Mouse (Mus musculus) kidney, embryonic 15.5 days (tissue): Measurements from ENCODE around the gene Hgd. TPM values are rescaled to one million over a fixed set of nuclear protein-coding genes. Genes with fewer than 3 reads are reported as not detected.
"Not testable (repeated sequence)": the region's sequence is repeated elsewhere in the genome, so short reads cannot be mapped to it uniquely, and the experiment has no call there.

Source experiments
- ATAC-seq: fragments of 200-750 bp; cut with Nextera tagmentation; replicated peaks from 2 replicates; pipeline ENCODE4 v1.8.0; 2017; ENCODE audit warnings: moderate TSS enrichment; ENCODE audit not compliant: low FRiP score
- H3K27ac ChIP-seq: fragments of 300-500 bp; sonication (generic); 2 replicates; pipeline ENCODE4 v1.5.1; 2015; ENCODE audit warnings: mild to moderate bottlenecking, inconsistent platforms
- H3K27me3 ChIP-seq: fragments of 300-500 bp; sonication (generic); 2 replicates; pipeline ENCODE4 v1.6.1; 2015; ENCODE audit warnings: inconsistent platforms
- H3K36me3 ChIP-seq: fragments of 300-500 bp; sonication (generic); 2 replicates; pipeline ENCODE4 v1.6.1; 2015; ENCODE audit warnings: inconsistent platforms
- H3K4me1 ChIP-seq: fragments of 300-500 bp; sonication (generic); 2 replicates; pipeline ENCODE4 v1.6.1; 2015; ENCODE audit warnings: inconsistent platforms
- H3K4me2 ChIP-seq: fragments of 300-500 bp; sonication (generic); 2 replicates; pipeline ENCODE4 v1.6.1; 2015; ENCODE audit warnings: moderate library complexity, mild to moderate bottlenecking, inconsistent platforms
- H3K4me3 ChIP-seq: fragments of 300-500 bp; sonication (generic); replicated peaks from 2 replicates; pipeline ENCODE4 v1.5.1; 2015; ENCODE audit warnings: mild to moderate bottlenecking, inconsistent platforms
- H3K9ac ChIP-seq: fragments of 300-500 bp; sonication (generic); 2 replicates; pipeline ENCODE4 v1.6.1; 2015; ENCODE audit warnings: mild to moderate bottlenecking, inconsistent platforms
- H3K9me3 ChIP-seq: fragments of 300-500 bp; sonication (generic); replicated peaks from 2 replicates; pipeline ENCODE4 v1.6.1; 2016; ENCODE audit warnings: inconsistent platforms
- WGBS: fragments of 180-500 bp; shearing (Covaris S2); methylation state at CpG from one replicate; pipeline ENCODE4 v1.1.7; 2015; ENCODE audit warnings: mixed read lengths; 5-methylcytosine and 5-hydroxymethylcytosine counted together
- polyA plus RNA-seq: library from polyadenylated mRNA; unstranded; fragments of >200 nt; fragmentation: Nextera tagmentation; extraction: Ambion mirVana; gene quantifications from 2 replicates; pipeline ENCODE4 v1.2.1, GENCODE M21; 2015

Gene Hgd
- polyA plus RNA-seq, 1 experiment from 2014 or later, result 4.0 TPM

GRCm38 (mm10) chr16:37640522-37640921 lies 60.6 kb downstream of the Hgd start:
- H3K4me3 ChIP-seq, H3K27me3 ChIP-seq, H3K9ac ChIP-seq, H3K27ac ChIP-seq, H3K4me1 ChIP-seq, H3K4me2 ChIP-seq, H3K9me3 ChIP-seq, ATAC-seq: not testable (repeated sequence)
- H3K36me3 ChIP-seq, result peaks cover 13% of the 10 kb centered on the region; the same call in 1 of the 2 replicates

GRCm38 (mm10) chr16:37644486-37644885 lies 64.5 kb downstream of the Hgd start:
- WGBS, result 90% methylated on average over 5 of the region's 5 CpGs
- Histone ChIP-seq H3K4me3 (no peak overlapping the region), H3K27ac (no peak overlapping the region)

GRCm38 (mm10) chr16:37645211-37645610 lies 65.3 kb downstream of the Hgd start:
- Histone ChIP-seq H3K36me3 (peaks cover 42% of the 10 kb centered on the region), H3K4me1 (no peaks in the 10 kb centered on the region), H3K9ac (no peak overlapping the region), H3K9me3 (no peaks in the 10 kb centered on the region), H3K27ac (no peak overlapping the region), H3K4me3 (no peak overlapping the region), H3K4me2 (no peak overlapping the region), H3K27me3 (no peaks in the 10 kb centered on the region)
- no peak for ATAC-seq
- WGBS, result 92% methylated on average over 8 of the region's 8 CpGs

More at GRCm38 (mm10) chr16:37644486-37644885, 64.5 kb downstream of the Hgd start:
- H3K4me1 ChIP-seq, result no peaks in the 10 kb centered on the region
- H3K36me3 ChIP-seq, result peaks cover 42% of the 10 kb centered on the region
- no peak overlapping the region for H3K4me2 ChIP-seq
- H3K9me3 ChIP-seq, result no peaks in the 10 kb centered on the region
- H3K9ac ChIP-seq, result no peak overlapping the region
- no peaks in the 10 kb centered on the region for H3K27me3 ChIP-seq
- ATAC-seq, result no peak

- H3K36me3 ChIP-seq, result peaks cover 42% of the 10 kb centered on the region
- no peak overlapping the region for H3K27ac ChIP-seq
- no peaks in the 10 kb centered on the region for H3K4me1 ChIP-seq
- 94% methylated on average over 3 of the region's 3 CpGs for WGBS
- H3K4me3 ChIP-seq, result no peak overlapping the region
- no peaks in the 10 kb centered on the region for H3K9me3 ChIP-seq
- H3K27me3 ChIP-seq, result no peaks in the 10 kb centered on the region
- no peak overlapping the region for H3K9ac ChIP-seq
- H3K4me2 ChIP-seq, result no peak overlapping the region
- no peak for ATAC-seq
Observed at GRCm38 (mm10) chr16:37645799-37646198, 65.8 kb downstream of the Hgd start.

- H3K27me3 ChIP-seq, result no peaks in the 10 kb centered on the region
- H3K36me3 ChIP-seq, result peaks cover 42% of the 10 kb centered on the region
- no peak overlapping the region for H3K9ac ChIP-seq
- no peak for ATAC-seq
- no peaks in the 10 kb centered on the region for H3K9me3 ChIP-seq
- H3K27ac ChIP-seq, result no peak overlapping the region
- no peak overlapping the region for H3K4me3 ChIP-seq
- WGBS, result 92% methylated on average over 16 of the region's 16 CpGs
- H3K4me1 ChIP-seq, result peaks cover 6% of the 10 kb centered on the region
- H3K4me2 ChIP-seq, result no peak overlapping the region
Observed at GRCm38 (mm10) chr16:37647067-37647466, 67.1 kb downstream of the Hgd start.

- no peak overlapping the region for H3K9ac ChIP-seq
- H3K9me3 ChIP-seq, result no peaks in the 10 kb centered on the region
- H3K4me3 ChIP-seq, result no peak overlapping the region
- WGBS, result 91% methylated on average over 8 of the region's 8 CpGs
- no peak for ATAC-seq
- H3K4me1 ChIP-seq, result peaks cover 15% of the 10 kb centered on the region
- H3K36me3 ChIP-seq, result peaks cover 42% of the 10 kb centered on the region
- H3K4me2 ChIP-seq, result no peak overlapping the region
- H3K27ac ChIP-seq, result no peak overlapping the region
- H3K27me3 ChIP-seq, result no peaks in the 10 kb centered on the region
Observed at GRCm38 (mm10) chr16:37647936-37648335, 68.0 kb downstream of the Hgd start.

GRCm38 (mm10) chr16:37649068-37649467 lies 69.1 kb downstream of the Hgd start:
- Histone ChIP-seq H3K9ac (no peak overlapping the region), H3K4me1 (peaks cover 18% of the 10 kb centered on the region), H3K27me3 (no peaks in the 10 kb centered on the region), H3K27ac (no peak overlapping the region), H3K4me2 (no peak overlapping the region), H3K4me3 (no peak overlapping the region), H3K9me3 (no peaks in the 10 kb centered on the region), H3K36me3 (peaks cover 39% of the 10 kb centered on the region)
- ATAC-seq, result no peak
- 72% methylated on average over 5 of the region's 5 CpGs for WGBS

GRCm38 (mm10) chr16:37651467-37651866 lies 71.5 kb downstream of the Hgd start:
- H3K9me3 ChIP-seq, result no peaks in the 10 kb centered on the region
- WGBS, result 43% methylated on average over 5 of the region's 5 CpGs
- H3K4me2 ChIP-seq, result no peak overlapping the region
- no peak overlapping the region for H3K9ac ChIP-seq
- no peak overlapping the region for H3K4me3 ChIP-seq
- H3K36me3 ChIP-seq, result peaks cover 20% of the 10 kb centered on the region
- peak; percentile 38 for ATAC-seq
- H3K27ac ChIP-seq, result no peak overlapping the region
- H3K27me3 ChIP-seq, result no peaks in the 10 kb centered on the region
- H3K4me1 ChIP-seq, result peaks cover 31% of the 10 kb centered on the region

GRCm38 (mm10) chr16:37652654-37653053 lies 72.7 kb downstream of the Hgd start:
- Histone ChIP-seq H3K4me3 (peak overlapping the region; percentile 75; the same call in 1 of the 2 replicates), H3K9me3 (no peaks in the 10 kb centered on the region), H3K4me2 (peak overlapping the region; percentile 64), H3K9ac (no peak overlapping the region), H3K27ac (no peak overlapping the region), H3K4me1 (peaks cover 31% of the 10 kb centered on the region), H3K27me3 (no peaks in the 10 kb centered on the region), H3K36me3 (peaks cover 8% of the 10 kb centered on the region)
- ATAC-seq, result no peak
- WGBS, result 59% methylated on average over 5 of the region's 5 CpGs

- Histone ChIP-seq H3K36me3 (peaks cover 4% of the 10 kb centered on the region), H3K4me3 (peak overlapping the region; percentile 75), H3K4me2 (peak overlapping the region; percentile 64), H3K9ac (no peak overlapping the region), H3K9me3 (no peaks in the 10 kb centered on the region), H3K4me1 (peaks cover 31% of the 10 kb centered on the region), H3K27me3 (no peaks in the 10 kb centered on the region), H3K27ac (no peak overlapping the region)
- 76% methylated on average over 1 of the region's 1 CpGs for WGBS
- no peak for ATAC-seq
Observed at GRCm38 (mm10) chr16:37653058-37653457, 73.1 kb downstream of the Hgd start.

- Histone ChIP-seq H3K27ac (peak within 1 kb of the TSS; percentile 87), H3K4me1 (peaks cover 31% of the 10 kb centered on the region), H3K9me3 (no peaks in the 10 kb centered on the region), H3K9ac (peak within 1 kb of the TSS; percentile 84), H3K4me3 (peak within 1 kb of the TSS; percentile 75), H3K4me2 (peak within 1 kb of the TSS; percentile 64), H3K27me3 (no peaks in the 10 kb centered on the region), H3K36me3 (no peaks in the 10 kb centered on the region)
- WGBS, result under 1% methylated on average over 52 of the region's 58 CpGs
- peak; percentile 95 for ATAC-seq
Observed at GRCm38 (mm10) chr16:37653731-37654657, 74.0 kb downstream of the Hgd start, which contains the start of gene Ndufb4. TSS of gene Ndufb4 (minus strand) at chr16:37654453.

GRCm38 (mm10) chr16:37654831-37655455 lies 75.0 kb downstream of the Hgd start:
- peaks cover 31% of the 10 kb centered on the region for H3K4me1 ChIP-seq
- H3K9ac ChIP-seq, result no peak overlapping the region
- H3K9me3 ChIP-seq, result no peaks in the 10 kb centered on the region
- H3K4me2 ChIP-seq, result peak overlapping the region; percentile 64
- peak overlapping the region; percentile 75; the same call in 1 of the 2 replicates for H3K4me3 ChIP-seq
- H3K27me3 ChIP-seq, result no peaks in the 10 kb centered on the region
- H3K36me3 ChIP-seq, result no peaks in the 10 kb centered on the region
- peak overlapping the region; percentile 80 for H3K27ac ChIP-seq
- ATAC-seq, result no peak
- WGBS, result 62% methylated on average over 4 of the region's 4 CpGs
